Mouse (Mus musculus) MEL (cell line): ENCODE measurements around the gene Pold4.

ENCODE experiments used
- CTCF ChIP-seq, 3 experiments: IDR thresholded peaks in 2 of 3; conservative IDR thresholded peaks in 1 of 3; 2 replicates each; pipeline ENCODE4 v1.5.1; 2011 to 2012; ENCODE audit warnings: low read length in 3 of 3, low read depth in 2 of 3, mild to moderate bottlenecking in 2 of 3, improper control_type of control experiment in 1 of 3, inconsistent platforms in 1 of 3, mixed read lengths in 1 of 3, moderate library complexity in 1 of 3; ENCODE audit not compliant: control insufficient read depth in 1 of 3, insufficient read depth in 1 of 3, poor library complexity in 1 of 3, severe bottlenecking in 1 of 3
- GATA1 ChIP-seq: IDR thresholded peaks from 2 replicates; pipeline ENCODE4 v1.6.1; 2011; ENCODE audit warnings: low read depth, low read length, improper control_type of control experiment
- MAX ChIP-seq: IDR thresholded peaks from 2 replicates; pipeline ENCODE4 v1.6.1; 2011; ENCODE audit warnings: low read length, improper control_type of control experiment
- MYB ChIP-seq: IDR thresholded peaks from 2 replicates; pipeline ENCODE4 v1.6.1; 2011; ENCODE audit warnings: mild to moderate bottlenecking, low read depth, low read length, improper control_type of control experiment
- POLR2A ChIP-seq, 2 experiments: IDR thresholded peaks; 2 replicates each; pipeline ENCODE4 v1.6.1; 2011 to 2012; ENCODE audit warnings: low read length in 2 of 2, mild to moderate bottlenecking in 2 of 2, control low read depth in 1 of 2, improper control_type of control experiment in 1 of 2, low read depth in 1 of 2, moderate library complexity in 1 of 2; ENCODE audit not compliant: control insufficient read depth in 1 of 2, insufficient read depth in 1 of 2, poor library complexity in 1 of 2
- POLR2AphosphoS2 ChIP-seq: IDR thresholded peaks from 2 replicates; pipeline ENCODE4 v1.6.1; 2011; ENCODE audit warnings: low read length, improper control_type of control experiment
- POLR2AphosphoS5 ChIP-seq: IDR thresholded peaks from 2 replicates; pipeline ENCODE4 v1.6.1; 2012; ENCODE audit warnings: low read depth, borderline replicate concordance, mild to moderate bottlenecking, inconsistent platforms, low read length, moderate library complexity, mixed read lengths
- RCOR1 ChIP-seq: IDR thresholded peaks from 2 replicates; pipeline ENCODE4 v1.6.1; 2012; ENCODE audit warnings: low read depth, mild to moderate bottlenecking, inconsistent platforms, low read length, improper control_type of control experiment
- SMC3 ChIP-seq: IDR thresholded peaks from 2 replicates; pipeline ENCODE4 v1.6.1; 2011; ENCODE audit warnings: low read depth, low read length, improper control_type of control experiment
- TBP ChIP-seq: IDR thresholded peaks from 2 replicates; pipeline ENCODE4 v1.8.0; 2011; ENCODE audit warnings: low read depth, low read length, improper control_type of control experiment

GRCm38 (mm10) chr19:4196548-4196947 is 35.2 kb upstream of the Pold4 start:
- TF ChIP-seq MAX (no peak), GATA1 (no peak), POLR2A (IDR thresholded peaks at IDR 0.05; ENCODE audit: control insufficient read depth in 1 of 2, insufficient read depth in 1 of 2, low read depth in 1 of 2, low read length in 2 of 2, poor library complexity in 1 of 2) (no peak), POLR2AphosphoS5 (no peak), CTCF (IDR thresholded peaks at IDR 0.05 in 2 of 3, conservative IDR thresholded peaks at IDR 0.05 in 1 of 3; ENCODE audit: control insufficient read depth in 1 of 3, insufficient read depth in 1 of 3, low read depth in 2 of 3, low read length in 3 of 3, poor library complexity in 1 of 3, severe bottlenecking in 1 of 3) (no peak), SMC3 (no peak), RCOR1 (no peak), TBP (no peak), MYB (no peak), POLR2AphosphoS2 (no peak)
